Mouse (Mus musculus) cortical plate, adult 2 months (tissue): ENCODE measurements around the gene Cd4.

Experiments
- CTCF ChIP-seq: fragments of 200-500 bp; IDR thresholded peaks from 2 replicates; pipeline ENCODE4 v1.5.1; 2011; ENCODE audit warnings: mild to moderate bottlenecking, control low read depth, low read length; ENCODE audit not compliant: insufficient read depth; ENCODE audit errors: extremely low read depth
- POLR2A ChIP-seq: fragments of 200-500 bp; IDR thresholded peaks from 2 replicates; pipeline ENCODE4 v1.6.1; 2011; ENCODE audit warnings: mild to moderate bottlenecking, low read length, control low read depth; ENCODE audit not compliant: insufficient read depth; ENCODE audit errors: extremely low read depth

- TF ChIP-seq CTCF (no peak), POLR2A (no peak)
These were observed 31.0 kb upstream of the Cd4 start for GRCm38 (mm10) chr6:124918890-124919627.
